Comparison of ENCODE assay signal across 8 mouse cellular contexts in the genomic region with DNA sequence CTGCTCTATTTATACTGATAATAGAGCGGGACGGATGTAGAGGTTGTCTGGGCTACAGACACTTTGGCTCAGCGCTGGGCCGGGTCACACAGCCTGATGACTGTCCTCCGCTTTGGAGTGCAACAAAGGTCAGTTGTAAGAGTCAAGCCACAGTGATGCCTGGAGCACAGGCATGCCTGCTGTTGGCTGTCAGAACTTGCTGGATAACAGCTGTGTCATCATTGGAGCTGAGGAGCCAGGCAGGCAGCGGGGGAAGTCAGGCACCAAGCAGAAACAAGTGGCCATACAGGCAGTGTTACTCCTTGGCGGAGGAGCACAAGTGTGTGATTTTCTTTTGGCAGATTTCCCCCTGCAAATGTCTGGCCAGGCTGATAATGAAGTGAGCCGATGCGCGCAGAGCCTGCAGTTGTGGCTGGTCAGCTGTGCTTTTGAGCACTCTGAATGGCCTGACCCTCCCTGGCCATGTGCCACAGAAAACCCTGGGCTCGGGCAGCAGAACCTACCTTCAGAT. TPM values are rescaled to one million over a fixed set of nuclear protein-coding genes. Genes with fewer than 3 reads are reported as not detected.
A peak's percentile ranks its signal among the peaks of the same experiment; 100 is the strongest.
DNase-seq lines count a peak whose midpoint lies in the region; ATAC-seq and TF ChIP-seq lines count a peak whose summit lies in the region.

No protein-coding gene starts in this region.

- H3K36me3 ChIP-seq in heart, embryonic 16.5 days (ENCODE audit: control insufficient read depth, insufficient read depth) = no peaks in the 10 kb centered on the region
- H3K36me3 ChIP-seq in testis, adult 2 months (ENCODE audit: control insufficient read depth, insufficient read depth, low read length) = no peaks in the 10 kb centered on the region

- H3K4me1 ChIP-seq in heart, embryonic 16.5 days (ENCODE audit: control insufficient read depth, insufficient read depth, low read length) = peaks cover 87% of the 10 kb centered on the region
- H3K4me1 ChIP-seq in testis, adult 2 months (ENCODE audit: control insufficient read depth, insufficient read depth, low read length) = no peaks in the 10 kb centered on the region

- H3K9me3 ChIP-seq in heart, embryonic 16.5 days (replicated peaks; ENCODE audit: control insufficient read depth, low read length) = no peaks in the 10 kb centered on the region

- 18% methylated on average over 11 of the region's 11 CpGs for WGBS in heart, embryonic 16.5 days

- H3K4me2 ChIP-seq in heart, embryonic 16.5 days (ENCODE audit: low read depth, low read length) = no peak overlapping the region

- DNase-seq in urinary bladder, adult 18-20 months (ENCODE audit: low spot score in 2 of 2) = peak; percentile 50 to 65
- no peak for DNase-seq in urinary bladder, postnatal 10 days (ENCODE audit: low spot score)
- peak; percentile 36 for DNase-seq in fat pad, adult 2 months (ENCODE audit: extremely low read depth, low read depth, low spot score)
- peak; percentile 64 to 80 for DNase-seq in kidney, postnatal 25 days
- DNase-seq in lung, postnatal 14 days = peak; percentile 57

- H3K27me3 ChIP-seq in heart, embryonic 16.5 days (ENCODE audit: control insufficient read depth, insufficient read depth, low read length) = no peaks in the 10 kb centered on the region
- H3K27me3 ChIP-seq in testis, adult 2 months (ENCODE audit: control insufficient read depth, insufficient read depth, low read length) = no peaks in the 10 kb centered on the region

- no peak for TF ChIP-seq CTCF in testis, adult 2 months (IDR thresholded peaks at IDR 0.05; ENCODE audit: control insufficient read depth, insufficient read depth, insufficient replicate concordance, low read depth, low read length)

- peak overlapping the region; percentile 38 for H3K9ac ChIP-seq in heart, embryonic 16.5 days (ENCODE audit: low read length)

- no peak overlapping the region for H3K4me3 ChIP-seq in heart, embryonic 16.5 days (ENCODE audit: low read length)
- no peak overlapping the region for H3K4me3 ChIP-seq in testis, adult 2 months (ENCODE audit: control insufficient read depth, low read depth, low read length)

- ATAC-seq in heart, embryonic 16.5 days (replicated peaks; ENCODE audit: extremely low read depth, insufficient read depth, low FRiP score) = peak; percentile 18; the same call in 1 of the 2 replicates
- ATAC-seq in inflammation-experienced regulatory T-cells, adult 6 months = no peak

- TF ChIP-seq POLR2A in testis, adult 2 months (IDR thresholded peaks at IDR 0.05; ENCODE audit: control insufficient read depth, low read depth, low read length) = no peak

- peak overlapping the region; percentile 96 for H3K27ac ChIP-seq in heart, embryonic 16.5 days (ENCODE audit: low read length)
- H3K27ac ChIP-seq in testis, adult 2 months (ENCODE audit: control insufficient read depth, insufficient read depth, low read depth, low read length) = peak overlapping the region; percentile 40

RNA-seq across cellular contexts. Expression of a gene that starts 25.5 kb away (rescaled TPM):
- 29.4 and 30.7 TPM in 2 replicates for polyA plus RNA-seq in heart, embryonic 16.5 days (2015; fragmentation: Nextera tagmentation; extraction: Ambion mirVana)
- 12.6 and 13.6 TPM in 2 replicates for polyA plus RNA-seq in testis, adult 2 months (2012; rRNA removed)
- 10 to 100 TPM; 28.7 to 35.6 (median 29.5) TPM for polyA plus RNA-seq in inflammation-experienced regulatory T-cells, adult 6 months (2017; shearing (Covaris generic))
